Mouse (Mus musculus) C2C12 (cell line): Measurements from ENCODE around the gene Gm42878.
A peak's percentile ranks its signal among the peaks of the same experiment; 100 is the strongest.

Experiments used
- CEBPB ChIP-seq: IDR thresholded peaks from one replicate; pipeline ENCODE4 v1.6.1; 2011; ENCODE audit warnings: low read depth, mild to moderate bottlenecking, control low read depth, moderate library complexity
- CTCF ChIP-seq: IDR thresholded peaks from one replicate; pipeline ENCODE4 v1.5.1; 2011; ENCODE audit not compliant: control insufficient read depth, insufficient read depth, insufficient read length
- FOSL1 ChIP-seq: IDR thresholded peaks from one replicate; pipeline ENCODE4 v1.8.0; 2011; ENCODE audit warnings: mild to moderate bottlenecking, low read length; ENCODE audit not compliant: poor library complexity, insufficient read depth, severe bottlenecking
- MAX ChIP-seq: IDR thresholded peaks from one replicate; pipeline ENCODE4 v1.6.1; 2011; ENCODE audit warnings: mild to moderate bottlenecking, control low read depth
- MYOD1 ChIP-seq: IDR thresholded peaks from one replicate; pipeline ENCODE4 v1.6.1; 2011; ENCODE audit warnings: low read depth; ENCODE audit not compliant: control insufficient read depth, insufficient read length
- USF1 ChIP-seq: IDR thresholded peaks from one replicate; pipeline ENCODE4 v1.6.1; 2011; ENCODE audit warnings: low read depth, mild to moderate bottlenecking, control low read depth, moderate library complexity

GRCm38 (mm10) chr5:121534521-121534920 is 10.8 kb downstream of the Gm42878 start:
- TF ChIP-seq USF1 (no peak), MYOD1 (no peak), CTCF (no peak), CEBPB (peak; percentile 27), FOSL1 (no peak), MAX (no peak)
